Mouse (Mus musculus): ENCODE data around the gene Mtmr14. TPM values are rescaled to one million over a fixed set of nuclear protein-coding genes. Genes with fewer than 3 reads are reported as not detected.

Mtmr14 gene
- polyA plus RNA-seq, 1 experiment: 82.9 TPM

DNA sequence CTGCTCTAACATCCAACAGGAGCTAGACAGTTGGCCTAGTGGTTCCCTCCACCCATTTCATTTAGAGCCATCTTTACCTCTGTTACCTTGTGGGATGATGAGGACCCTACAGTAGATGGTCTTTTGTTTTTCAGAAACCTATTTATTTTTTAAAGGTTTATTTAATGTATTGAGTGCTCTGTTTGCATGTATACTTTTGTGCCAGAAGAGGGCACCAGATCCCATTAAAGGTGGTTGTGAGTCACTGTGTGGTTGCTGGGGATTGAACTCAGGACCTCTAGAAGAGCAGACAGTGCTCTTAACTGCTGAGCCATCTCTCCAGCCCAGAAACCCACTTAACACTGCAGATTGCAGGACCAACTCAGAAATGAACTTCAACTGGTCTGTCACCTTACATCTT is 14.3 kb downstream of the Mtmr14 start:
- H3K36me3 ChIP-seq (ENCODE audit: control insufficient read depth, insufficient read depth, low read length): peaks cover 56% of the 10 kb centered on the region
- H3K4me1 ChIP-seq (replicated peaks; ENCODE audit: control insufficient read depth, insufficient read depth, low read length): no peaks in the 10 kb centered on the region
- DNase-seq: no peak
- H3K4me3 ChIP-seq (ENCODE audit: control insufficient read depth, insufficient read depth, low read length): no peak overlapping the region
- TF ChIP-seq CTCF (IDR thresholded peaks at IDR 0.05; ENCODE audit: borderline replicate concordance, control insufficient read depth, extremely low read depth, insufficient read depth, low read length, poor library complexity): no peak
- TF ChIP-seq POLR2A (IDR thresholded peaks at IDR 0.05; ENCODE audit: control insufficient read depth, extremely low read depth, insufficient read depth, low read length, poor library complexity): no peak
- no peaks in the 10 kb centered on the region for H3K27me3 ChIP-seq (ENCODE audit: control insufficient read depth, insufficient read depth, low read length)
- no peak overlapping the region for H3K27ac ChIP-seq (ENCODE audit: control insufficient read depth, insufficient read depth, low read length)

GRCm38 (mm10) chr6:113254899-113255298 is 17.3 kb downstream of the Mtmr14 start:
- Histone ChIP-seq H3K4me3 (ENCODE audit: control insufficient read depth, insufficient read depth, low read length) (no peak overlapping the region), H3K4me1 (replicated peaks; ENCODE audit: control insufficient read depth, insufficient read depth, low read length) (no peaks in the 10 kb centered on the region), H3K27me3 (ENCODE audit: control insufficient read depth, insufficient read depth, low read length) (no peaks in the 10 kb centered on the region), H3K36me3 (ENCODE audit: control insufficient read depth, insufficient read depth, low read length) (peaks cover 74% of the 10 kb centered on the region), H3K27ac (ENCODE audit: control insufficient read depth, insufficient read depth, low read length) (no peak overlapping the region)
- no peak for DNase-seq
- TF ChIP-seq CTCF (IDR thresholded peaks at IDR 0.05; ENCODE audit: borderline replicate concordance, control insufficient read depth, extremely low read depth, insufficient read depth, low read length, poor library complexity) (no peak), POLR2A (IDR thresholded peaks at IDR 0.05; ENCODE audit: control insufficient read depth, extremely low read depth, insufficient read depth, low read length, poor library complexity) (no peak)

DNA sequence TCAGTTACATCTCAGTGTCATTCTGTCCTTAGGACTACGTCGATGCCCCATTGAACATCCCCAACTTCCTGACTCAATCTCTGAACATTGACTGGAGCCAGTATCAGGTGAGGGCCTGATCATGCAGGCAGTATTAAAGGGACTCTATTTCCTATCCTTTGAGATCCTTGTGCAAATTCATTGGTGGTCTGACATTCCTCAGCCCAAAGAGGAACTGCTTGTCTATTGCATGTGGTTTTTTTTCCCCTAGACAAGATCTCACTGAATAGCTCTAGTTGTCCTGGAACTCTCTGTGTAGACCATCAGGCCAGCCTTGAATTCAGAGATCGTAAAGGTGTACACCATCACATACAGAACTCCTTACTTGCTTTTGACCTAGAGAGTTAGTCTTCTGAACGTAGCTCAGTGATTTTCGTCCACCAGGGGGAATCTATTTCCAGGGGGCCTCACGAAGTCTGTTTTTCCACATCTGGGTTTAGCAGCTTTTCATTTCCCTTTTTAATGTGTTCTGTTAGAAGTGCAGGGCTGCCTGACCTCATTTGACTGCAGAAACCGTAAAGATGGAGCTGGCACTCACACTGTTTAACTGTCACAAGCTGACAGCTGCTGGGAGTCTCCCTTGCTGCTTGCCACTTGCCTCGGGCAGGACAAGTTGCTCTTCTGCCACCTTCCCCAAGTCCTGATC is 23.7 kb downstream of the Mtmr14 start:
- TF ChIP-seq POLR2A (IDR thresholded peaks at IDR 0.05; ENCODE audit: control insufficient read depth, extremely low read depth, insufficient read depth, low read length, poor library complexity) (no peak), CTCF (IDR thresholded peaks at IDR 0.05; ENCODE audit: borderline replicate concordance, control insufficient read depth, extremely low read depth, insufficient read depth, low read length, poor library complexity) (no peak)
- Histone ChIP-seq H3K36me3 (ENCODE audit: control insufficient read depth, insufficient read depth, low read length) (peaks cover 81% of the 10 kb centered on the region), H3K4me1 (replicated peaks; ENCODE audit: control insufficient read depth, insufficient read depth, low read length) (no peaks in the 10 kb centered on the region; the same call in 1 of the 2 replicates), H3K27me3 (ENCODE audit: control insufficient read depth, insufficient read depth, low read length) (no peaks in the 10 kb centered on the region), H3K4me3 (ENCODE audit: control insufficient read depth, insufficient read depth, low read length) (no peak overlapping the region), H3K27ac (ENCODE audit: control insufficient read depth, insufficient read depth, low read length) (no peak overlapping the region)
- 75% methylated on average over 8 of the region's 8 CpGs for WGBS
- DNase-seq: no peak

DNA sequence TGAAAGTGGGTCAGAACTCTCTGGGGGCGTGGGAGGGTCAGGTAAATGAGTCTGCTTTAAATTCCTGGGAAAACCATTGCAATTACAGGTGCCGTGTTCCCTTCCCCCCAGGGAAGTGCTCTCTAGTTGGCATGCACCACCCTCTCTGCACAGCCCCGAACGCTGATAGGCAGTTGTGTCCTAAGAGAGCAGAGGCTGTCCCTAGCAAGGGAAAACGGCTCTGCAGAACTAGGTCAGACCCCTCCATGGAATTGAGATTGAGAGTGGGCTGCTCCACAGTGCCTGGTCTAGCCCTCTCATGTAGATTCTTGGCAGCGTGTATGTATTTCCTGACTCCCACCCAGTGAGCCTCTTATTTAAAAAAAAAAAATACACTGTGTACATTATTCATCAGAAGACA is 25.9 kb downstream of the Mtmr14 start:
- TF ChIP-seq CTCF (IDR thresholded peaks at IDR 0.05; ENCODE audit: borderline replicate concordance, control insufficient read depth, extremely low read depth, insufficient read depth, low read length, poor library complexity) (no peak), POLR2A (IDR thresholded peaks at IDR 0.05; ENCODE audit: control insufficient read depth, extremely low read depth, insufficient read depth, low read length, poor library complexity) (no peak)
- Histone ChIP-seq H3K27me3 (ENCODE audit: control insufficient read depth, insufficient read depth, low read length) (no peaks in the 10 kb centered on the region), H3K4me3 (ENCODE audit: control insufficient read depth, insufficient read depth, low read length) (no peak overlapping the region), H3K27ac (ENCODE audit: control insufficient read depth, insufficient read depth, low read length) (no peak overlapping the region), H3K4me1 (replicated peaks; ENCODE audit: control insufficient read depth, insufficient read depth, low read length) (no peaks in the 10 kb centered on the region; the same call in 1 of the 2 replicates), H3K36me3 (ENCODE audit: control insufficient read depth, insufficient read depth, low read length) (peaks cover 82% of the 10 kb centered on the region)
- WGBS: 94% methylated on average over 6 of the region's 6 CpGs
- no peak for DNase-seq

- 90% methylated on average over 8 of the region's 8 CpGs for WGBS
- Histone ChIP-seq H3K27me3 (ENCODE audit: control insufficient read depth, insufficient read depth, low read length) (no peaks in the 10 kb centered on the region), H3K36me3 (ENCODE audit: control insufficient read depth, insufficient read depth, low read length) (peaks cover 82% of the 10 kb centered on the region), H3K27ac (ENCODE audit: control insufficient read depth, insufficient read depth, low read length) (no peak overlapping the region), H3K4me3 (ENCODE audit: control insufficient read depth, insufficient read depth, low read length) (no peak overlapping the region), H3K4me1 (replicated peaks; ENCODE audit: control insufficient read depth, insufficient read depth, low read length) (no peaks in the 10 kb centered on the region; the same call in 1 of the 2 replicates)
- no peak for DNase-seq
- no peak for TF ChIP-seq CTCF (IDR thresholded peaks at IDR 0.05; ENCODE audit: borderline replicate concordance, control insufficient read depth, extremely low read depth, insufficient read depth, low read length, poor library complexity)
- no peak for TF ChIP-seq POLR2A (IDR thresholded peaks at IDR 0.05; ENCODE audit: control insufficient read depth, extremely low read depth, insufficient read depth, low read length, poor library complexity)
These were observed 26.8 kb downstream of the Mtmr14 start for GRCm38 (mm10) chr6:113264429-113264828.

- DNase-seq: no peak
- no peak overlapping the region for H3K4me3 ChIP-seq (ENCODE audit: control insufficient read depth, insufficient read depth, low read length)
- WGBS: 98% methylated on average over 7 of the region's 7 CpGs
- H3K27ac ChIP-seq (ENCODE audit: control insufficient read depth, insufficient read depth, low read length): no peak overlapping the region
- H3K27me3 ChIP-seq (ENCODE audit: control insufficient read depth, insufficient read depth, low read length): no peaks in the 10 kb centered on the region
- TF ChIP-seq POLR2A (IDR thresholded peaks at IDR 0.05; ENCODE audit: control insufficient read depth, extremely low read depth, insufficient read depth, low read length, poor library complexity) (no peak), CTCF (IDR thresholded peaks at IDR 0.05; ENCODE audit: borderline replicate concordance, control insufficient read depth, extremely low read depth, insufficient read depth, low read length, poor library complexity) (no peak)
- no peaks in the 10 kb centered on the region for H3K4me1 ChIP-seq (replicated peaks; ENCODE audit: control insufficient read depth, insufficient read depth, low read length)
- peaks cover 70% of the 10 kb centered on the region for H3K36me3 ChIP-seq (ENCODE audit: control insufficient read depth, insufficient read depth, low read length)
These were observed 29.5 kb downstream of the Mtmr14 start for GRCm38 (mm10) chr6:113266996-113267655.

All from thymus, adult 2 months (tissue).